Mouse (Mus musculus) thymus, postnatal 4 days (tissue): ENCODE results near the gene Sh2d3c.

Source experiments
- DNase-seq: peaks from one replicate; pipeline ENCODE4 v3.0.0; 2021

The Sh2d3c gene

GRCm38 (mm10) chr2:32798251-32798962, 77.6 kb downstream of the Sh2d3c start:
- DNase-seq: no peak
